Mouse (Mus musculus) lung, adult 2 months (tissue): ENCODE measurements around the gene Tspan13.

Experiments
- CTCF ChIP-seq: fragments of 200-500 bp; IDR thresholded peaks from 2 replicates; pipeline ENCODE4 v1.5.1; 2011; ENCODE audit warnings: mild to moderate bottlenecking, low read length, control low read depth; ENCODE audit not compliant: insufficient read depth
- POLR2A ChIP-seq: fragments of 200-500 bp; IDR thresholded peaks from 2 replicates; pipeline ENCODE4 v1.6.1; 2011; ENCODE audit warnings: low read depth, mild to moderate bottlenecking, control low read depth, low read length, borderline replicate concordance; ENCODE audit errors: extremely low read depth

DNA sequence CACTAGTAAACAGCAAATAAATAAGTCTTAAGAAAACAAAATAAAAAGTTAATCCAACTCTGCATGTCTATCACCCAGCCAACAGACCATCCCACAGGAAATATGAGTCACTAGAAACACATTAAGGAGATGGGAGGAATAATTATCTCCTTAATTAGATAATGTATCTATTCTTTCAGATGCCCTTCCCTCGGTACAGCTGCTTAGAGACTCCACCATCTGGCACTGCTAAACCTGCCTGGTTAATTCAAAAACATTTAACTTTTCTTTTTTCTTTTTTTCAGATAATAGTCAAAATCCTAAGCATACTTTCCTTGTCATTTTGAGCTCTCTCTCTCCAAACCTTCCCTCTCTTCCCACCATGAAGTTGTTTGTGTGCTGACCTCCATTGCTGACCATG lies 23.6 kb upstream of the Tspan13 start:
- TF ChIP-seq CTCF, result no peak
- TF ChIP-seq POLR2A, result no peak
